Mouse (Mus musculus) layer of hippocampus, postnatal 25 days (tissue): ENCODE data around the gene 4931406C07Rik. TPM values are rescaled to one million over a fixed set of nuclear protein-coding genes. Genes with fewer than 3 reads are reported as not detected.
A peak's percentile ranks its signal among the peaks of the same experiment; 100 is the strongest.

Experiments used
- DNase-seq, 2 experiments: peaks; one replicate each; pipeline ENCODE4 v3.0.0; 2022; ENCODE audit warnings: mixed read lengths in 2 of 2, low spot score in 1 of 2; ENCODE audit errors: extremely low spot score in 1 of 2
- total RNA-seq, 2 experiments: library from RNA; stranded (reverse); gene quantifications; 2 replicates each; pipeline ENCODE4 v1.2.3; 2021

Gene 4931406C07Rik
- total RNA-seq, 2 experiments from 2014 or later = 16.2 to 23.3 TPM

DNA sequence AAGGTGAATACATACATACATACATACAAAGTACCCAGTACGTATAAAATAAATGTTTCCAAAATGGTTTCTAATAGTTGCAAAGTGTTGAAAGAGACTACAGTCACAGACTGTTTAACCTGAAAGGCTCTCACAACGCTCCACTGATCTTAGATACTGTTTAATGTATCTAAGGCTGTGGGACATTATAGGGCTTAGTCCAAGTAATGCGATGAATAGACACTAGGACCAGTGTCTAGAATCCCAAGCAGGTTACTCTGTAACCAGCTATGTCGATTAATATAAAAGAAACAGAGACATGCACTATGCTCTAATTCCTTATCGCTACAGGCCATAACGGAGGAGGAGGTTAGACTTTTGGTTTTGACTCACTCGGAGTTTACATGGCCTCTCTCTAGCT is 9.1 kb downstream of the 4931406C07Rik start:
- DNase-seq = no peak

DNA sequence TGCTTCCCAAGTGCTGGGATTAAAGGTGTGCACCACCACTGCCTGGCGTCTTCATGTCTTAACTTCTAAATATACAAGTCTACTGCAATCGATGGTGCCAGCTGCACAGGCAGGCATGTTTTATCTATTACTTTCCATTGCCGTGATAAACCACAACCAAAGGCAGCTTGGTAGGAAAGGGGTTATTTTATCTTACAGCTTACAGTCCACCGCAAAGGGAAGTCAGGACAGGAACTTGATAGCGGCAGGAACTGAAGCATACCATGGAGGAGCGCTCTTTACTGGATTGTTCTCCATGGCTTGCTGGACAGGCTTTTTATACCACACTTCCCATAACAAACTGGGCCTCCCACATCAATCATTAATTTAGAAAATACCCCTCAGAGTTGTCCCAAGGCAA is 17.0 kb downstream of the 4931406C07Rik start:
- DNase-seq = no peak

DNA sequence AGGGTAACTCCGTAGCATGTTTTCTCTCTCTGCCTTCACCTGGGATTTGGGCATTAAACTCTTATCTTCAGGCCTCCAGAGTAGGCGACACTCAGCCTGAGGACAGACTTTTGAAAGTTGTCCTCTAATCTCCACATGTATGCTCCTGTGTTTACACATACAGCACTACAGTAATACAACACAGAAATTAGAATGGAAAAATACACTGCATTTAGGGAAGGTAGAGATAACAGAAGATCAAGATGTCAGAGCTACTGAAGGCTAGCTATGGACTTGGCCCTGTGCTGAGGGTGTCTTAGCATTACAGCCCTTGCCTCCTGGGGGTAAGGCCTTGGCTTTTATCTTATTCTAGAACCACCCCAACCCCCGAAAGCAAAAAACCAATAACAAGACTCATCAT is 17.8 kb downstream of the 4931406C07Rik start:
- DNase-seq = no peak

DNA sequence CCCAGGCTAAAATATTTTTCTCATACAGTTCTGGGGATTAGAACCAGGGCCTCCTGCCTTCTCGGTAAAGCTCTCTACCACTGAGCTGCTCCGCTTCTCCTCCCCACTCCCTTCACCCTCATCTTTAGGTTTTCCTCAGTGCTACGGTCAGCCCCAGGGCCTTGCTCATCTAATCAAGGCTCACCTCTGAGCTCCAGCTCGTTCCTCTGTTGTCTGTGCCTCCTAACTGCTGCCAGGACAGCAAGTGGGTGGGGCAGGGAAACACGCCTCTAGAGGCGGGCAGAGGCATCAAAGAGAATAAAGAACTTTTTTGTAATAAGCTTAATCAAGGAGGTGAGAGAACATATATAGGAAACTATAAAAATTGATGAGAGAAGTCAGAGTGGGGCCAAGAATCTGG is 18.4 kb downstream of the 4931406C07Rik start:
- DNase-seq = no peak

DNA sequence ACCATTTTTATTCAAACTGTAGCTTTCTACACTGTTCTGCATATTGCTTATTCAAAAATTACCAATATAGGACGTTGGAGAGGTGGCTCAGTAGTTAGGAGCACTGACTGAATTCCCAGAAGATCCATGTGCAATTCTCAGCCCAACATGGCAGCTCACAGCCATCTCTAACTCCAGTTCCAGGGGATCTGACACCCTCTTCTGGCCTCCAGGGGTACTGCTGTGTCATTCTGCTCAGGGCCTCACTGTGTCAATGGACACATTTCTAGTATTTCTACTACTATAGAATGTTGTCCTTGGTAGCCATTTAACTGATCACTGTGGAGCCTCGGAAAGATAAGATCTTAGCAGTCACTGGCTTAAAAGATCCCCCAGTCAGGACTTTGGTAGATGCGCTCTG is 20.8 kb downstream of the 4931406C07Rik start:
- DNase-seq = no peak

DNA sequence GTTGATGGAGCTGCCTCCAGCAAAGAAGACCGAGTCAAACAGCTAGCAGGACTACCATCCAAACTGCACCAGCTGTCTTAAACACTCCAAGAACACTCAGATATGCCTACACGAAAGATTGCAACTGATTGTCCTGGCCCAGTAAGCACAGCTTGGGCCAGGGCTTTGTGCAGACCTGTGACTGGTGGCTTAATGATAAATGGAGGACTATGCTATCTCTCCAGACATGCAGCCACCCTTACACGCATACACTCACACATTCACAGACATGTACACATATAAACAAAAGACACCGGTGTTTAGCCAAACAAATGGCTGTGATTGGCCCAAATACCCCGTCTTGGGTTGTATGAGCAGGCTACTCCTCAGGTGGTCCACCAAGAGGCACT is 25.8 kb downstream of the 4931406C07Rik start:
- DNase-seq = no peak

DNA sequence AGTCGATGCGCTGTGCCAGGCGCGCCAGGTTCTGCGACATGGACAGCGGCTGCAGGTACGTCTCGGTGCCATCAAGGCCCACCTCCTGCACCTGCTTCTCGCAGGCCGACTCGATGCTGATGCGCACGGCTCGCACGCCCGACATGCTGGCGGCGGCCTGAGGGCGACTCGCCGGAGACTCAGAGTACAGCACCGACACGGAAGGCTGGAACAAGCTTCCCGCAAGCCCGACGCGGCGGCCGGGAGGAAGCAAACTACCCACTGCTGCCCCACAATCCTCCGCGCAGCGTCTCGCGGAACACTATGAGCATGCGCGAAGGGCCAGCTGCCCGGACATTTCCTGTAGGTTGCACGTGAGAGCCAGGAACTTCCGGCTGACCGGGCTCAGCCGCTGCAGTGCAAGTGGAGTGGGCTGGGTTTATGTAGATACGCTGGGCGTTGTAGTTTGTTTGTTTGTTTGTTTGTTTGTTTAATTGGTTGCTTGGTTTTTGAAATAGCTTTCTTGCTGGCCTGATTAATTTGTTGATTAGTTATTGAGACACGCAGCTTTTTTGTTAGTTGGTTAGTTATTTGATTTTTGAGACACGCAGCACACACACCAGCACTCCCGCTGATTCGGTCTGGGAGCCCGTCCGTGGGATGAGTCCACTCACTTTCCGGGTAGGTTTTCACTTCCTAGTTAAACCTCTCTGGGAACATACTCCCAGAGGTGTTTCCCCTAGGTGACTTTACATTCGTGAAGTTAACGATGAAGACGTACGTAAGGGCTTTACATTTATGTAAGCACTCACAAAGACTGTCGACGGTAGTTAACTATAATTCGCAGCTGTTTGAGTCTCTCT is 26.4 kb downstream of the 4931406C07Rik start, which contains the start of gene Med17:
Med17 (minus strand) TSS at position 283 of the 842 bp plus-strand sequence.
- DNase-seq = peak; percentile 85 to 89

DNA sequence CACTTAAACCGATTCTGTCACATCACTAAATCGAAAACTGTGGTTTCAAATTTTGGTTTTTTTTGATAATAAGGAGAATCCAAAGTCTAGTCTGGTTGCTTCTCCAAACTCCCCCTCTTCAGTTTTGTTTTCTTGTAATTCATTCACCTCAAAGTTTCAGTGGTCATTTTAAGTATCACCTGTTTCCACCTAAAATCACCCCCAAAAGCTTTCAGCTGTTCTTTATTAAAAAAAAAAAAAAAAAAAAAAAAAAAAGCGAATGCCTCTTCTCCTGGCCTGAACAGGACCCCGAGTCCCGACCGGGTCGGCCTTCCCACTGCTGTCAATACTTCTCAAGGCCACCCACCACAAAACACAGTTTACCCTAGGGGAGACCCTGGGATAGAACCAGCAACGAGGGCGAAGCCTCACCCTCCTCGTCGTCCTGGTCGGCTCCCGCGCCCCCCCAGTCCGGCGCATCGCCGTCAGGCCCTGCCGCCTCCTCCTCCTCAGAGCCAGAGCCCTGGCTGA is 27.1 kb downstream of the 4931406C07Rik start:
- no peak for DNase-seq

DNA sequence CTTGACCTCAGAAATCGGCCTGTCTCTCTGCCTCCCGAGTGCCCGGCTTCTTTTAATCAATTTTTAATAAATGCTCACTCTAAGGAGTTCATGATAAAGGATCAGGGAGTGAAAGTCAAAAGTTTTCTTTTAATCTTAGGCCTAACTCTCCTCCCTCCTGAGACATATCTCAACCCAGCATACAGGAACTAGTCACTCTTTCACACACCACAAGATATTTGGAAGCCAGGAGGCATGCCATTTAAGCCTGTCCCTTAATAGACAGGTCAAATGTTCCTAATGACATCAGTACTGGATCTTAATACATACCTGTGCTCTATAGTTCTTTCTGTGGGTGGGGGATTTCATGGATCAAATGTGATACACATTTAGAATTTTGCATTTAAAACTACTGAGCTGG is 27.9 kb downstream of the 4931406C07Rik start:
- DNase-seq = no peak

DNA sequence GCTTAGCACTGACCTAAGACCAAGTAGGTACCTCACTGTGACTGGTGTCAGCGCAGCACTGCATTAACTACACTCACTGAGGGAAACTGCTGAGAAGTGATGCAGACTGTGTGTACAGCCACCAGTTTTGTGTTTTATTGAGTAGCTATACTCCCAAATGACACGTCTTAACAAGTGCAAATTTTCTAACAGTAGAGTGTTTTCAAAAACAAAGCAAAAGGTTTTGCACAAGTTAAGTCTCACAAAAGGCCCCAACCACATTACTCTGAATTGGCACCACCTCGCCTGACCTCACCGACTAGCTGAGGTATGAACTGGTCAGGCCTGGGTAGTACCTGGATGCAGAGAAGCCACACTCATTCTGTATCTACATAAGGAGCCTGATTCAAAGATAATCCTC is 29.4 kb downstream of the 4931406C07Rik start:
- DNase-seq = no peak

DNA sequence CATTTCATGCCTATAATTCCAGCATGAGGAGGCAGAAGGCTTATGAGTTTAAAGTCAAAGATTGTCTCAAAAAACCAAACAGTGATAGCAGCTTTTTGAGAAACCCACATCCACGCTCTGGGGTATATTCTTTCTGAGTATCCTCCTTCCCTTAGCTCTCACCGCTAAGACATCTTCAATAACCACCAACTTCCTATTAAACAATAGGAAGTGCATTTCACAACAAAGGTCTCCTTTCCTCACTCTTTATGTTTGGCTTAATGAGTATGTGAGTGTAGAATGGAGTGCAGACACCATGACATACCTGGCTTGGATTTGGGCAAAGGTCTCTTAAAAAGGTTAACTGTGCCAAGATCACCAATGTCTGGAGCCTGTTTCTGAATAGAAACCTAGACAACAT is 32.3 kb downstream of the 4931406C07Rik start:
- DNase-seq = no peak

DNA sequence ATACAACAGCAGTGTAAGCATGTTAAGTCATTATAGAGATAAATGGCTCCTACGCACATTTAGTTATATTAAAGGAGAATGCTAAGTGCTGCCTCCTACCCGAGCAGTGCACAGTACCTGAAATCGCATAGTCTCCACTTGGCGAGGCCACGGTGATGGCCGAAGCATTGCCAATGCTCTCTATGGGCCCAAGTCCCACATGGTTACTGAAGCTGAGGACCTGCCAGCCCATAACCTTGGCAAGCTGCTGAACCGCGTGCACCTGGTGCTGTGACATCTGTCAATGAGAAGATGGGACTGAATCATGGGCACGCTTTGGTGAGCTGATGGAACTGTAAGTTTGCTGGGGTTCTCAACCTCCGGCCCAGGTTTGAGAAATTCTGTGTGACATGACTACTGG is 42.8 kb downstream of the 4931406C07Rik start:
- DNase-seq = no peak

DNA sequence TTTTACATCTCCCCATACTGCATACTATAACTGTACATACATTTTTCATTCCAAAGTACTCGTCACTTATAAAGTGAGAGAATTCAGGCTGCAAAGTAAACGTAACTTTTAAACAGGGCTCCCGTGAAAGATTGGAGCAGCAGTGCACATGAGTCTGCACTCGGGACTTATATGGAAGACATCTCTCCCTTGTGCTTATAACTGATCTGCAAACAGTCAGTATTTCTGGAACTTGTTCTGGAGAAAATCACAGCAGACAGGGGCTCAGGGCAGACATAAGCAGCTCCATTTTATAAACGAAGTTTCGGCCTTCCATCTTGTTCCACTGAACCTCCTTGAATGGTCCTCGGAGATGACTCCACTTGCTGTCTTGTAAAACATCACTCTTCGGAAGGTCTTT is 44.3 kb downstream of the 4931406C07Rik start:
- no peak for DNase-seq

DNA sequence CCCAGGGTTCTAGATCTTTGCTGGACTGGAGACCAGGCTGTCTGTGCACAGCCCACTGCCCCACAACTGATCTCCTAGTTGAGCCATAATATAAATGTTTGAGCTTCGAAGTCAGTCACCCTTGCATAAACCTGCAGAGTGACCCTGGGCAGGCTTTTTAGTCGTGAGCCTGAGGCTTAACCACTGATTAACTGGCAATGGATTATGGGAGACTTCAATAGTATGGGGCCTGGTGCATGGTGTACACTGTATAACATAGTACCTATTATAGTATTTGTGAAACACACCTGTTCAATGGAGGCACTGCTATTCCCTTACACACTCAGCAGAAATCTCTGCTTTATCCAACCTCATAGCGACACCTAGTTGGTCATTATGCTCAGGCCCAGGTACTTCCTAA is 50.0 kb downstream of the 4931406C07Rik start:
- no peak for DNase-seq

DNA sequence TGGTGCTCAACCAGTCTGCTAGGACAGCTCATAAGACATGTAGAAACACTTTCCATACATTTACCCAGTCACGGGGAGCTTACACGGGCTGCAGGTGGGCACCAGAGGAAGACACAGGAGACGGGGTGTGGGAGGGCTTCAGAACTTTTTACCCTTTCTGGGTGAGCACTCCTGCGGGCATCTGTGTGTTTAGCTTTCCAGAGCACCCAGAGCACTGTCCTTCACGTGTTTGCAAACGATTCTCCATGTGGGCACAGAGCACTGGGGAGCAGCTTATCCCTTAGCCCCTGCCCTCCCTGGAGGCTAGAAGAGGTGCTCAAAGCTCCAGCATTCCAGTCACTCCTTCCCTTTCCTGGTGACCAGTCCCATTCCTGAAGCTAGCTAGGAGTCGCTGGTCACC is 51.7 kb downstream of the 4931406C07Rik start:
- DNase-seq = no peak

DNA sequence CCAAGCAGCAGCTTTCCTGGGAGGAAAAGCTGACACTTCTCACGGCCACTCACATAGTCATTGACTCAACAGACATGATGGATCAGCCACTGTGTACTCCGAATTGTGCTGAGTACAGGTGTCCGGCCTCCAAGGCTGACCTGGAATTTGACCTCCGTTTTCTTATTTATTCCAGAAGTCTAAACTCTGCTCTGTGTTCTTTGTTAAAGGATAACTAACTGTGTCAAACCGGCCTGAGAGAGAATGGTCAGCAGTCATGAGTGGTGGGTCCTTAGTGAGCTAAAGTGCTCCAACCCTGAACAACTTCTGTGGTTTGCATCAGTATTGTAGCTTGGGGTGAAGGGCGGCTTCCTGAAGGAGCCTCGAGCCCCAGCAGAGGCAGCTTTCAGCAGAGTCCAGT is 54.1 kb downstream of the 4931406C07Rik start:
- no peak for DNase-seq

DNA sequence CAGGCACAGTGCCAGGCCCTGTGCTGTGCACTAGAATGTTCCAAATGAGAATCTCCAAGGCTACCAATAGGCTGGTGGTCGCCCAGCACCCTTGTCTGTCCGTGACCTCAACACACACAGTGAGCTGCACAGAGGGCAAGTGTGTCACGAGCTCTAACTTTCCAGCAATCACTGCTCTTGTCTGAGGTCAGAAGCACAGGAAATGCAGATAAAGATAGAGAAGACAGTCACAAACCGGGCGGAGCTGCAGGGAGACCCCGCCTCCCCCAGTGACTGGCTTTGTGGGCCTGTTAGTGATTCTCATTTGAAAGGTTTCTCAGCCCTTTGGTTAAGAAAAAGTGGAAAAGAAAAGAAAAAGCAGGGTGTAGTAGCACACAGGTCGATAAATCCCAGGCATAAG is 55.9 kb downstream of the 4931406C07Rik start:
- DNase-seq = no peak

DNA sequence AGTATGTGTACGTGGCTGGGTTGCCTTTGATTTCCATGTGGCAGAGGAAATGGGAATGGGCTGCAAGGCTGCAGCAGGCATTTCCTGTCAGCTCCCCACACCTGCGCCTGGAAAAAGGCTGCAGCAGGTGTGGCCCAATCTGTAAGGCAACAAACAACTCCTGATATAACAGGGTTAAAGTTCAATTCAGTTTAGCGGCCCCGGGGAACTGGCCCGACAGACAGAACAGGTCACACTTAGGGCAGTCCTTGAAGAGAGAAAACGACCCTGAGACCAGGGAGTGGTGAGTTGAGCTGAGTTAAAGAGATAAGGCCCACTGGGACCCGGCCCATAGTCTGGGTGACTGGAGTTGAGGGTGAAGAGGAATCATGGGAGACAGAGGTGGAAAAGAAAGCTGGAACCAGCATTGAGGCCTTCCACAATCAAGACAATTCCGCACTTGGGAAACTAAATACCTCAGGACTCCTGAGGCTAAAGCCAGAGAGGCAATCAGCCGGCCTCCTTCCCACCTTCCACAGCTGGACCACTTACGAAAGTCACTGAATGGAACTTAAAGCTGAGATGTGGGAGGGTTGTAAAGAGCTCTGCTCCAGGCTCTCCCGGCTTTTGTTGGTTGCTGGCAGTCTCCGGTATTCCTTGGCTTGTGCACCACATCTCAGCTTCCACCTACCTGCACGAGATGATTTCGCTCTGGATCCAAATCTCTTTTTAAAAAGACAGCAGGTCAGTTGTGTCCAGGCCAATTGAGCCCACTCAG is 60.8 kb downstream of the 4931406C07Rik start:
- DNase-seq = no peak

DNA sequence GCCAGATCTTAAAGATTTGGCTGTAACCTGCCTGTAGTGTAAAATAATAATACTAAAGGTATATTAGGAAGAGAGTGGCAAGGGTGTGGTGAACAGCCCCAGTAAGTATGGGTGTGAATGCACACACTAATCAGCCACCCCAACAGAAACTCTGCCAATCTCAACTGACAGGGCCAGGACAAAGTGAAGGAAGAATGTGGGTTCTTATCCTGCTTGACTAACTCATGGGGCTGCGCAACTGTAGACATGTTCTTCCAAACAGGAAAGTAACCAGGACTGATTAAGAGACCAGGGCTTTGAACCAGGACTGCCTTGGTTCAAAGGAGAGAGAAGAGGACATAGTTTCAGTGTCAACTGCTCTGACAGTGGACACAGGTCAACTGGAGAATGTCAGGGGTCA is 64.1 kb downstream of the 4931406C07Rik start:
- DNase-seq = no peak

DNA sequence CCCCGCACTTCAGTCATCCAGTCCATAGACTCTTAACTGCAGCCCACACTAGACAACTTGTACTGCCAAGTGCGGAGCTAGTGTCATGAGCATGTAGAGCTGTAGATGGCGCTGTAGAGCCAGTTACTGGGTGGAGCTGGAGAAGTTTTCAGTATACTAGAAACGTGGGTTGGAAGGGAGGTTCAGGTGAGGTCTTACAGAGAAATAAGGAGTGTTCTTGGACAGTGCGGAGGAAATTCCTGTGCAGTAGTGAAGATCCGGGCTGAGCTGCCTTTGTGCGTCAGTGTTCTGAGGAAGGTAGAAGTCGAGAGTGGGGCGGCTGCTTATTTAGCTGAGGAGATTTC is 64.7 kb downstream of the 4931406C07Rik start:
- peak in 1 of 2 experiments; percentile 57 for DNase-seq

DNA sequence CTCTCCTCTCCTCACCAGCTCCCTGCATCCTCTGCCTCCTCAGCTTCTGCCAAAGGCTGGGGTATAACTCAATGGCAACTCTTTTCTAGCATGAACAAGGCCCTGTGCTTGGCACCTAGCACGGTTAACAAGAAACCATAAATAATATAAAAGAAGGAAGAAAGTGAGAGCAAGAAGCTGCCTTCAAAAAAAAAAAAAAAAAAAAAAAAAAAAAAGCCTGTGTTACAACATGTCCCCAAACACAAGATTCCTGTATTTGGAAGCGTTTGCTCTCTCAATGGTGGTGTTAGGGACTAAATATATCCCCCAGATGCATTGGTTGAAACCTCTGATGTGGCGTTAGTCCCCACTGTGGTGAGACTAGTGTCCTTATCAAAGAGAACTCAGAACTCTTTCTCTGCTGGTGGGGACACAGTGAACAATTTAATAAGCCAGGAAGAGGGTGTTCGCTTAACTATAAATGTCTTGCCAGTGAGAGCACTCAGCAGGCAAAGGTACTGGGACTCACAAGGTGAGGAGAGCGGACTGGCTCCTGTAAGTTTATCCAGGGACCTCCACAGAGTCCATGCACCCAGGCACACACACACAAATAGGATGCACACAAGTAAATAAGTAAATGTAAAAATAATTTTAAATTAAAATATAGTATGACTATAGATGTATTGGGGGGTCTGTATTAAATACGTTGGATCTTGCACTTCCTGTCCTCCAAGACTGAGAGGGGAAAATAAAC is 65.2 kb downstream of the 4931406C07Rik start:
- DNase-seq = no peak
